Mouse (Mus musculus) bone marrow macrophage, adult 2 months (primary cell): Measurements from ENCODE around the gene Myh9.
"Not testable (repeated sequence)": the region's sequence is repeated elsewhere in the genome, so short reads cannot be mapped to it uniquely, and the experiment has no call there.

Experiments used
- CTCF ChIP-seq: IDR thresholded peaks from 2 replicates; pipeline ENCODE4 v1.5.1; 2012; ENCODE audit warnings: low read depth, mild to moderate bottlenecking, low read length, moderate library complexity
- POLR2A ChIP-seq: IDR thresholded peaks from 2 replicates; pipeline ENCODE4 v1.6.1; 2012; ENCODE audit warnings: mild to moderate bottlenecking, low read depth, low read length, borderline replicate concordance

DNA sequence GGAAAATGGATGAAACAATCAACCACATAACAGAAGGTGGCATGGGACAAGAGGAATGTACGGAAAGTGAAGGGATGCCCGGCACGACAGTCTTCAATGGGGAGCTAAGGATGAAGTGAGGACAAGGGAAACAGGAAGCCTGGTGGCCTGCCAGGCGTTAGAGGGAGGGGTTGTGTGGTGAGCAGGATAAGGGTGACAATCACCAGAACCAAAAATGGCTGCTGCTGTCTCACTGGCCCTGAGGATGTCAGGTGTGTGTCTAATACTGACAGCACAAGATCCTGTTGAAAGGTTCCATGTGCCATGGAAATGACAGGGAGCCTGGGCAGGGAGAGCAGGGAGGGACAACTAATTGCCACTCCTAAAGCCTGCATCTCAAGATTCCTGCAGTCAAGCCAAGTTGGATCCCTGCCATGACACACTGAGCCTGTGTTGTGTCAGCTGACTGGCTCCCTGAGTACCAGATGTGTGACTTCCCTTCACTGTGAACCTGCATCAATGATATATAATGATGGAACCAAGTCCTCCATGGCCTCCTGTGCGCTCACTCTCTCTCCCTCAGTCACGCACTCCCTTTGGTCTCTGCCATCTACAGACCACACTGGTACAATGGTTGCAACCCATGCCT lies 116.5 kb downstream of the Myh9 start:
- not testable (repeated sequence) for TF ChIP-seq CTCF, POLR2A
